Mouse (Mus musculus) liver, embryonic 16.5 days (tissue): ENCODE results near the gene Mettl24. TPM values are rescaled to one million over a fixed set of nuclear protein-coding genes. Genes with fewer than 3 reads are reported as not detected.
"Not testable (repeated sequence)": the region's sequence is repeated elsewhere in the genome, so short reads cannot be mapped to it uniquely, and the experiment has no call there.

Experiments
- ATAC-seq: fragments of 200-750 bp; cut with Nextera tagmentation; 2 replicates; pipeline ENCODE4 v1.8.0; 2017; ENCODE audit warnings: low read depth, mild to moderate bottlenecking, moderate number of reproducible peaks, moderate library complexity
- H3K27ac ChIP-seq: fragments of 300-500 bp; sonication (generic); 2 replicates; pipeline ENCODE4 v1.5.1; 2014; ENCODE audit warnings: mild to moderate bottlenecking, low read length
- H3K27me3 ChIP-seq: fragments of 300-500 bp; sonication (generic); 2 replicates; pipeline ENCODE4 v1.6.1; 2014; ENCODE audit warnings: low read depth, low read length, mixed read lengths; ENCODE audit not compliant: control insufficient read depth, insufficient read depth
- H3K36me3 ChIP-seq: fragments of 300-500 bp; sonication (generic); 2 replicates; pipeline ENCODE4 v1.6.1; 2014; ENCODE audit warnings: mild to moderate bottlenecking; ENCODE audit not compliant: control insufficient read depth, insufficient read depth
- H3K4me1 ChIP-seq: fragments of 300-500 bp; sonication (generic); 2 replicates; pipeline ENCODE4 v1.6.1; 2014; ENCODE audit warnings: low read depth, low read length, mixed read lengths; ENCODE audit not compliant: control insufficient read depth
- H3K4me2 ChIP-seq: fragments of 300-500 bp; sonication (generic); 2 replicates; pipeline ENCODE4 v1.6.1; 2014; ENCODE audit warnings: low read depth, low read length, mixed read lengths
- H3K4me3 ChIP-seq: fragments of 300-500 bp; sonication (generic); 2 replicates; pipeline ENCODE4 v1.5.1; 2014; ENCODE audit warnings: low read depth, mild to moderate bottlenecking, low read length
- H3K9ac ChIP-seq: fragments of 300-500 bp; sonication (generic); 2 replicates; pipeline ENCODE4 v1.6.1; 2014; ENCODE audit warnings: low read depth, low read length
- H3K9me3 ChIP-seq: fragments of 300-500 bp; sonication (generic); replicated peaks from 2 replicates; pipeline ENCODE4 v1.6.1; 2016; ENCODE audit warnings: low read length; ENCODE audit not compliant: control insufficient read depth
- WGBS: fragments of 180-500 bp; shearing (Covaris S2); extraction: QIAGEN DNeasy Blood & Tissue Kit; methylation state at CpG from one replicate; pipeline ENCODE4 v1.1.7; 2014; ENCODE audit not compliant: insufficient replicate concordance; 5-methylcytosine and 5-hydroxymethylcytosine counted together
- polyA plus RNA-seq: library from polyadenylated mRNA; unstranded; fragments of >200 nt; fragmentation: Nextera tagmentation; extraction: Ambion mirVana; gene quantifications from 2 replicates; pipeline ENCODE4 v1.2.1, GENCODE M21; 2015

Gene Mettl24
- polyA plus RNA-seq, 1 experiment from 2014 or later, result 0.39 TPM

DNA sequence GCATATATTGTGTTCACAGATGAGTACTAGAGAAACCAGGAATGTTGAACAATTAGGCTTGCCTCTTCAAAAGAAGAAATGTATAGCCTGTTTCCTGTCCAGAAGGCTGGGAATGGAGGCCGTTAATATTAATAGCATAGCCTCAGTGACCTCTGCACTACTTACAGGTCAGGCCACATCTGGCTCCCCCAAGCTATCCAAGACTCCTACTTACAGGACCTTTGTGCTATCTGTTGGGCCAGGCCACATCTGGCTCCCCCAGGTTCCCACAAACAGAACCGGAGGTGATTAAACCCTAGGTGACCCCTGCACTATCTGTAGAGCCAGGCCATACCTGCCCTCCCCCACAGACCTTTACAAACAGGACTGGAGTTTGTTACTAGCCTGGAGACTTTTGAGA is 94.1 kb downstream of the Mettl24 start:
- Histone ChIP-seq H3K4me3 (no peak overlapping the region), H3K36me3 (no peaks in the 10 kb centered on the region), H3K27ac (no peak overlapping the region), H3K4me2 (no peak overlapping the region), H3K9ac (no peak overlapping the region), H3K4me1 (no peaks in the 10 kb centered on the region), H3K27me3 (no peaks in the 10 kb centered on the region), H3K9me3 (no peaks in the 10 kb centered on the region)
- WGBS, result 26% methylated on average over 2 of the region's 2 CpGs
- ATAC-seq, result no peak

DNA sequence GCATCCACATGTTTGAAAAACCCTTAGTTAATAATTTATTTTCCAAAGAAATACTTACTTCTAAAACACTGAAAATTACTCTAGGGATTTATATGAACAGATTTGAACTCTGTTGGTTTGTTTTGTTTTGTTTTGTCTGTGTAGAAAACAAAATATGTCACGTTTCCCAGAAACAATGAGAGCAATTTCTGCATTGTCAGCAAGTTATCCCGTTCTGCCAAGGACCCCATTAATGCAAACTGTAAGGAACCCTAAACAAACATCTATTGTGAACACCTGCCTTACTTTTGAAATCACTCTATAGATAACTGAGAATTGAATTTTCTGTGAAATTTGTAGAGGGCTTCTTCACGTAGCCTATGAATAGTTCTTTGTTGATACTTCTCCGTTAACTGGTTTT is 95.4 kb downstream of the Mettl24 start:
- no peaks in the 10 kb centered on the region for H3K9me3 ChIP-seq
- no peaks in the 10 kb centered on the region for H3K36me3 ChIP-seq
- 61% methylated on average over 4 of the region's 4 CpGs for WGBS
- no peak overlapping the region for H3K9ac ChIP-seq
- no peaks in the 10 kb centered on the region for H3K27me3 ChIP-seq
- no peak overlapping the region for H3K27ac ChIP-seq
- H3K4me2 ChIP-seq, result no peak overlapping the region
- no peak for ATAC-seq
- H3K4me1 ChIP-seq, result no peaks in the 10 kb centered on the region
- no peak overlapping the region for H3K4me3 ChIP-seq

- H3K4me2 ChIP-seq, result no peak overlapping the region
- no peaks in the 10 kb centered on the region for H3K4me1 ChIP-seq
- H3K27me3 ChIP-seq, result no peaks in the 10 kb centered on the region
- no peak for ATAC-seq
- WGBS, result 47% methylated on average over 3 of the region's 3 CpGs
- no peaks in the 10 kb centered on the region for H3K36me3 ChIP-seq
- no peaks in the 10 kb centered on the region for H3K9me3 ChIP-seq
- no peak overlapping the region for H3K9ac ChIP-seq
- no peak overlapping the region for H3K4me3 ChIP-seq
- H3K27ac ChIP-seq, result no peak overlapping the region
Observed at GRCm38 (mm10) chr10:40790406-40790805, 107.3 kb downstream of the Mettl24 start.

- no peak overlapping the region for H3K9ac ChIP-seq
- no peaks in the 10 kb centered on the region for H3K9me3 ChIP-seq
- H3K27ac ChIP-seq, result no peak overlapping the region
- no peak overlapping the region for H3K4me2 ChIP-seq
- H3K27me3 ChIP-seq, result no peaks in the 10 kb centered on the region
- 47% methylated on average over 3 of the region's 3 CpGs for WGBS
- ATAC-seq, result no peak
- no peaks in the 10 kb centered on the region for H3K36me3 ChIP-seq
- no peaks in the 10 kb centered on the region for H3K4me1 ChIP-seq
- no peak overlapping the region for H3K4me3 ChIP-seq
Observed at GRCm38 (mm10) chr10:40792115-40792514, 109.0 kb downstream of the Mettl24 start.

DNA sequence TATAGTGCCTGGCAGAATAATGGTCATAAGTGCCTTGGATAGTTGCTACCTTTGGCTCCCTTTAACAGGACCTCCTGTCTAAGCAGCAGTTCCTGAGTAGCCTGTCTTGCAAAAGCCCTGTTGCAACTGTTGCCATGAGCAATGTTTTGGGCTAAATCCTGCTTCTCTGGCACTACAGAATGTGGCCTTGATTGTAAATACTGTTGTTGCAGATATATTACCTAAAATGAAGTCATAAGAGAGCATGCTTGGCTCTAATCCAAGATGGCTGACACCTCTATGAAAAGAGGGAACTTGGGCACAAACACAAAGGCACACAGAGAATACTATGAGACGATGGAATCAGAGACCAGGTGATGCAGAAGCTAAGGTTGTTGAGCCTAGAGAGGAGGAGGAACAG is 122.1 kb downstream of the Mettl24 start:
- no peaks in the 10 kb centered on the region for H3K36me3 ChIP-seq
- WGBS, result 47% methylated on average over 1 of the region's 1 CpGs
- no peak overlapping the region for H3K4me3 ChIP-seq
- no peak overlapping the region for H3K9ac ChIP-seq
- ATAC-seq, result no peak
- no peak overlapping the region for H3K4me2 ChIP-seq
- no peaks in the 10 kb centered on the region for H3K4me1 ChIP-seq
- H3K9me3 ChIP-seq, result no peaks in the 10 kb centered on the region
- no peak overlapping the region for H3K27ac ChIP-seq
- no peaks in the 10 kb centered on the region for H3K27me3 ChIP-seq

DNA sequence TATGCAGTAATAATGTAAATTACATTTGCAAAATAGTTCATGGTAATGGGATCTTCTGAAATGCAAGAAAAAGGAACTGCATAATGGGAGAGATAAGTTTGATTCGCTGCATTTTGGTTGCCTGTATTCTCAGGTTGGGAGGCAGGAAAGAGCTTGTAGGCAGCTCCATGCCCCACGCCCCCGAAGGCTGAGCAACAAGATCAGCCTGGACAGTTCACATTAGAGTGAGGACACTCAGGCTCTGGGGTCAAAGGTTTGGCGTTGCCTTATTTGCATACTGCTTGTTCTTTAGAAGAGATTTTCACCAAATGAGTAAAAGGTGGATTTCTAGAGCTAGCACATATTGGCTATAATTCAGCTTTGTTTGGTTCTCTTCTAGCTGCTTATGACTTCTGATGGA is 123.1 kb downstream of the Mettl24 start:
- Histone ChIP-seq H3K4me2 (no peak overlapping the region), H3K27me3 (no peaks in the 10 kb centered on the region), H3K27ac (no peak overlapping the region), H3K9ac (no peak overlapping the region), H3K36me3 (no peaks in the 10 kb centered on the region), H3K9me3 (no peaks in the 10 kb centered on the region), H3K4me1 (no peaks in the 10 kb centered on the region), H3K4me3 (no peak overlapping the region)
- ATAC-seq, result no peak
- WGBS, result 55% methylated on average over 4 of the region's 4 CpGs

- H3K9me3 ChIP-seq, H3K9ac ChIP-seq, H3K27ac ChIP-seq, H3K4me2 ChIP-seq, H3K4me1 ChIP-seq, H3K36me3 ChIP-seq, ATAC-seq, H3K27me3 ChIP-seq, H3K4me3 ChIP-seq: not testable (repeated sequence)
- 42% methylated on average over 5 of the region's 5 CpGs for WGBS
Observed at GRCm38 (mm10) chr10:40809411-40809910, 126.4 kb downstream of the Mettl24 start.

DNA sequence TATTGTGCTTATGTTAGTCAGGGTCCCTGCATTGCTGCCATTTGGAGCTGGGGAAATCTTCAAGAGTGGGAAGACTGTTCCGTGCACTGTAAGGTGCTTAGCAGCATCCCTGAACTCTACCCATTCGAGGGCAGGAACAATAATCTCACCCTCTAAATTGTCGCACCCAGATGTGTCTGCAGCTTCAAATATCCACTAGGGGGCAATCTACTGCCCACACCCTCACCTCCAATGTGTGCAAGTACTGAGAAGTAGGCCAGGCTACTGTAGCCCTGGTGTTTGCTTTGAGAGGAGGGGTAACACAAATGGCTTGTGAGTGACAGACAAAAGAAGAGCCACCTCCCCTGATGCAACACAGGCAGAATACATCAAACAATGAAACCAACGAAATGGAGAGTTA is 130.5 kb downstream of the Mettl24 start:
- Histone ChIP-seq H3K9ac (no peak overlapping the region), H3K4me3 (no peak overlapping the region), H3K27ac (no peak overlapping the region), H3K9me3 (no peaks in the 10 kb centered on the region), H3K27me3 (no peaks in the 10 kb centered on the region), H3K36me3 (no peaks in the 10 kb centered on the region), H3K4me1 (no peaks in the 10 kb centered on the region), H3K4me2 (no peak overlapping the region)
- no peak for ATAC-seq
- 62% methylated on average over 4 of the region's 4 CpGs for WGBS

DNA sequence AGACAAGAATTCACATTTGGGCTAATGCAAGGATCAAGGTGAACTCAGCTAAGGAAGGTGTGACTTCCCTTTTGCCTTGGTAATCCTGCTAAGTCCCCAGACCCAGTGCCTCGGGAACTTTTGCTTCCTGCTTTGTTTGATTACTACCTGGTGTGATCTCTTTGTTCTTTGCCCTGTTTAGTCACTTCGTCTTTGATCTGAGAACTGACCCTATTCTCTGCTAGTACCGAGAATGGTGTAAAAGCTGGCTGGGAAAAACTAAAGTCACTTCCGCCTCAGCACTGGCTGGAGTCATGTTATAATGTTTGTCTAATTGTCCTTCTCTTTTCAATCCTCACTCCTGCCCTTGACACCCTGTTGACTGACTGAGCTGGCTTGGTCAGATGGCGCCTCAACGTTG is 133.4 kb downstream of the Mettl24 start:
- no peak overlapping the region for H3K27ac ChIP-seq
- no peak overlapping the region for H3K4me3 ChIP-seq
- no peak overlapping the region for H3K4me2 ChIP-seq
- H3K9me3 ChIP-seq, result no peaks in the 10 kb centered on the region
- H3K36me3 ChIP-seq, result no peaks in the 10 kb centered on the region
- no peaks in the 10 kb centered on the region for H3K4me1 ChIP-seq
- no peak overlapping the region for H3K9ac ChIP-seq
- no peaks in the 10 kb centered on the region for H3K27me3 ChIP-seq
- no peak for ATAC-seq
- WGBS, result 51% methylated on average over 6 of the region's 6 CpGs
